11 mouse cellular contexts compared by ENCODE assay signal in the genomic region with DNA sequence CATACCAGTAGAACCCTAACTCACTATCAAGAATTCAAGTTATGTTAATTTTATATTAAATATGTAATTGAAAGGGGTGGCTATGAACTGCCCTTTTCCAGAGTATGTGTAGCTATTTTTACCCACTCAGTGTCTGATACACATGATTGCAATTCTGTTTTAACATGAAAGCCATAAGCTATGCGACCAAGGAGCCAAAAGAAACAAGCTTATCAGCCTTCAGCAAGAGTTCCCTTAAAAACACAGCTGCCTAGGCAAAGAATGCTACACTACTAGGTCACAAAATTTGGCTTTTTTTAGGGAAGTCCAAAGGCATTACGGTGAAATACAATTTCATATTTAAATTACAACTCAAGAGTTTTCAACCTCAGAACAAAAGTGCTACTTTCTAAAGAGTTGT.
"Had no signal": no experiment of that assay in that cellular context is flagged by ENCODE, and none has a peak within 500 bp of the region (broad histone marks: within the 10 kb centered on the region; RNA-seq: fewer than 3 reads in every experiment).

No protein-coding gene starts in this region.

- ATAC-seq: midbrain, embryonic 13.5 days had no signal

- H3K9me3 ChIP-seq: limb, embryonic 13.5 days; liver, embryonic 15.5 days; lung, embryonic 15.5 days; midbrain, embryonic 13.5 days; stomach, embryonic 15.5 days had no signal

- DNase-seq: kidney, postnatal 4 days; left cerebral cortex, postnatal 4 days; right cerebral cortex, postnatal 14 days; thymus, adult 2 months; thymus, postnatal 36 days had no signal

- H3K27ac ChIP-seq: layer of hippocampus, adult 2 months; limb, embryonic 13.5 days; liver, embryonic 15.5 days; lung, embryonic 15.5 days; midbrain, embryonic 13.5 days; stomach, embryonic 15.5 days had no signal

- H3K9ac ChIP-seq: limb, embryonic 13.5 days; liver, embryonic 15.5 days; lung, embryonic 15.5 days; midbrain, embryonic 13.5 days; stomach, embryonic 15.5 days had no signal

- H3K27me3 ChIP-seq: limb, embryonic 13.5 days; liver, embryonic 15.5 days; lung, embryonic 15.5 days; midbrain, embryonic 13.5 days; stomach, embryonic 15.5 days had no signal

- H3K4me1 ChIP-seq: liver, embryonic 15.5 days; lung, embryonic 15.5 days; midbrain, embryonic 13.5 days; stomach, embryonic 15.5 days had no signal

- H3K4me3 ChIP-seq: layer of hippocampus, adult 2 months; limb, embryonic 13.5 days; liver, embryonic 15.5 days; lung, embryonic 15.5 days; midbrain, embryonic 13.5 days; stomach, embryonic 15.5 days had no signal

- H3K4me2 ChIP-seq: limb, embryonic 13.5 days; liver, embryonic 15.5 days; lung, embryonic 15.5 days; midbrain, embryonic 13.5 days; stomach, embryonic 15.5 days had no signal
